Mouse (Mus musculus) heart, embryonic 15.5 days (tissue): ENCODE data around the gene Tbc1d8. TPM values are rescaled to one million over a fixed set of nuclear protein-coding genes. Genes with fewer than 3 reads are reported as not detected.

Source experiments
- ATAC-seq: fragments of 200-750 bp; cut with Nextera tagmentation; replicated peaks from 2 replicates; pipeline ENCODE4 v1.8.0; 2017; ENCODE audit warnings: low read depth, moderate TSS enrichment; ENCODE audit not compliant: insufficient number of reproducible peaks, insufficient read depth, low FRiP score
- H3K27ac ChIP-seq: fragments of 300-500 bp; sonication (generic); 2 replicates; pipeline ENCODE4 v1.5.1; 2015; ENCODE audit warnings: mild to moderate bottlenecking, inconsistent platforms
- H3K27me3 ChIP-seq: fragments of 300-500 bp; sonication (generic); 2 replicates; pipeline ENCODE4 v1.6.1; 2015; ENCODE audit warnings: inconsistent platforms
- H3K36me3 ChIP-seq: fragments of 300-500 bp; sonication (generic); 2 replicates; pipeline ENCODE4 v1.6.1; 2015; ENCODE audit warnings: mild to moderate bottlenecking, inconsistent platforms
- H3K4me1 ChIP-seq: fragments of 300-500 bp; sonication (generic); replicated peaks from 2 replicates; pipeline ENCODE4 v1.6.1; 2015; ENCODE audit warnings: inconsistent platforms
- H3K4me2 ChIP-seq: fragments of 300-500 bp; sonication (generic); 2 replicates; pipeline ENCODE4 v1.6.1; 2015; ENCODE audit warnings: inconsistent platforms, mild to moderate bottlenecking, moderate library complexity
- H3K4me3 ChIP-seq: fragments of 300-500 bp; sonication (generic); 2 replicates; pipeline ENCODE4 v1.5.1; 2015; ENCODE audit warnings: mild to moderate bottlenecking, inconsistent platforms
- H3K9ac ChIP-seq: fragments of 300-500 bp; sonication (generic); 2 replicates; pipeline ENCODE4 v1.6.1; 2015; ENCODE audit warnings: mild to moderate bottlenecking, inconsistent platforms
- H3K9me3 ChIP-seq: fragments of 300-500 bp; sonication (generic); replicated peaks from 2 replicates; pipeline ENCODE4 v1.6.1; 2016; ENCODE audit warnings: inconsistent platforms
- WGBS: fragments of 180-500 bp; shearing (Covaris S2); methylation state at CpG from one replicate; pipeline ENCODE4 v1.1.7; 2015; ENCODE audit warnings: mixed read lengths; 5-methylcytosine and 5-hydroxymethylcytosine counted together
- polyA plus RNA-seq: library from polyadenylated mRNA; unstranded; fragments of >200 nt; fragmentation: Nextera tagmentation; extraction: Ambion mirVana; gene quantifications from 2 replicates; pipeline ENCODE4 v1.2.1, GENCODE M21; 2015

The Tbc1d8 gene
- polyA plus RNA-seq, 1 experiment from 2014 or later, result 10.4 TPM

DNA sequence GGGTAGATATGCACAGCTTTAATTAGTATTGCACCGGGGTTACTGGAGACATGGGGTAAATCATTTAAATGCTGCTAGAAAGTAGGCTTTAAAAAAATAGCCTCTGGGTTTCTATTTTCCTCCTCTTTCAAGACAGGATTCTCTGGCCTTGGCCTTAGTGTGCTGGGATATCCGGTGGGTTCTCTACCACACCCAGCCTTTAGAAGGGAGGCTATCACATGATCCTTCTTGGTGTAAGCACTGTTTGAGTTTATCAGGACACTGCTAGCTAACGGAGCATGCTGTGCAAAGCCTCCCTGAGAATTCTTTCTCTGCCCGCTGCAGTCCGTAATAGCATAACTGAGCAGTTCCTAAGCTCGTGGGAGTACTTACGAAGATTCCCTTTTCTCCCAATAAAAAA, 129.1 kb downstream of the Tbc1d8 start:
- 69% methylated on average over 7 of the region's 7 CpGs for WGBS
- ATAC-seq, result no peak
- no peaks in the 10 kb centered on the region for H3K36me3 ChIP-seq
- H3K27ac ChIP-seq, result no peak overlapping the region
- H3K4me3 ChIP-seq, result no peak overlapping the region
- H3K9ac ChIP-seq, result no peak overlapping the region
- H3K4me2 ChIP-seq, result no peak overlapping the region
- H3K9me3 ChIP-seq, result no peaks in the 10 kb centered on the region; the same call in 1 of the 2 replicates
- H3K4me1 ChIP-seq, result peaks cover 6% of the 10 kb centered on the region; the same call in 1 of the 2 replicates
- H3K27me3 ChIP-seq, result no peaks in the 10 kb centered on the region

DNA sequence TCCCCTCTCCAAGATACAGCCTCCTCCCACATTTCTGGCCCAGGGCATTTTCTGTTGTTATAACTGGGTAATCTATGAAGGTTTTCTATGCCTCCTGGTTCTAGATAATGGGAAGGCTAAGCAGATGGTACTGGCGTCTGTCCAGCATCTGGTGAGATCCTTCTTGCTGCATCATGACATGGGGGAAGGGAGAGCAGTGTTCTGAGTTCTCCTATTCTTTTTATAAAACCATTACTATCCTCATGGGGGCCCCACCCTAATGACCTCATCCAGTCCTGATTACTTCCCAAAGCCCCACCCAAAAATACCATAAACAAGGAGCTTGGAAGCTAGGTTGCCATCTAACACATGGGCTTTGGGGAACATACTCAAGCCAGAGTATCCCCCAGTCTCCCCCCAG, 129.6 kb downstream of the Tbc1d8 start:
- H3K27me3 ChIP-seq, result no peaks in the 10 kb centered on the region
- 74% methylated on average over 1 of the region's 1 CpGs for WGBS

DNA sequence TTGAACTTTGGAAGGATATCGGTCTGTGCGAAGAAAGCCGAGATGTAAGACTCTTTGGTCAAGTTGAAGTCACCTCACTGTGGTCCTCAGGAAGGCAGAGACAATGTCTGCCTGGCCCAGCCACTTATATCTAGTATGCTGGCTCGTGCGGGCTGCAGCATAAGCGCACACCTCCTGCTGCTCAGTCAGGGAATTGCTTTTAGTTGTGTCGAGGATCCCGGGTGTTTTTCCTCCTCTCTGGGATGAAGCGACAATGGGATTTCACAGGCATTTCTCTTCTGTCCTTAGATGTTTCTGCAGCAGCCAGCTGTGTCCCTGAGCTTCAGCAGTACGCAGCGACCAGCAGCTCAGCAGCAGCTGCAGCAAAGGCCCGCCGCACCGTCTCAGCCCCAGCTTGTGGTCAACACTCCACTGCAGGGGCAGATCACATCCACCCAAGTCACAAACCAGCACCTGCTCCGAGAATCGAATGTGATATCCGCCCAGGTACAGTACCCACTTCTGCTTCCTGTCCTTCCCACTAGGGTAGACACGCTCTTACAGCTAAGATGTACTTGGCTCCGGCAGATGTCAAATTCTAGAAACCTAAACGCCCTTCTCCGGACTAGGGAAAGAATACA, 133.5 kb downstream of the Tbc1d8 start:
- 54% methylated on average over 21 of the region's 21 CpGs for WGBS

More for the DNA sequence above, 129.6 kb downstream of the Tbc1d8 start:
- no peak overlapping the region for H3K27ac ChIP-seq
- no peak overlapping the region for H3K4me2 ChIP-seq
- no peaks in the 10 kb centered on the region; the same call in 1 of the 2 replicates for H3K9me3 ChIP-seq
- no peak for ATAC-seq
- no peak overlapping the region for H3K9ac ChIP-seq
- no peak overlapping the region for H3K4me3 ChIP-seq
- no peaks in the 10 kb centered on the region for H3K36me3 ChIP-seq
- H3K4me1 ChIP-seq, result peaks cover 6% of the 10 kb centered on the region; the same call in 1 of the 2 replicates

DNA sequence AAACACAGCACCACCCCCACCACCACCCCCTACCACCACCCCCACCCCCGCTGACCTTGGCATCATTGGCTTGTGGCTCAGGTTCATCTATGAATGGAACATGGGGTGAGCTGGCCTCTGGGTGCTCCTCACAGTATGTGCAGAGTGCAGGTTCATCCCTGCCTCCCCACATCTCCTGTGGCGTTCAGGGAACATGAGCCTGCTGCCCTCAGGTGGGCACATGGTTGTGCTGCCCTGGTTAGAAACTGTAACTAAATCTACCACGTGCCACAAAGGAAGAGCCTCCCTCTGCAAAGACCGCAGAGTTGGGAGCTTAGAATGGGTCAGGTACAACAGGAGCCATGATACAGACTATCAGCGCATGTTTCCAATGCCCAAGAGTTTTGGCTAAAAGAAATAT, 135.3 kb downstream of the Tbc1d8 start:
- no peak overlapping the region for H3K9ac ChIP-seq
- WGBS, result 77% methylated on average over 5 of the region's 5 CpGs
- H3K4me2 ChIP-seq, result no peak overlapping the region
- H3K9me3 ChIP-seq, result no peaks in the 10 kb centered on the region
- no peak overlapping the region for H3K4me3 ChIP-seq
- ATAC-seq, result no peak
- no peak overlapping the region for H3K27ac ChIP-seq
- H3K4me1 ChIP-seq, result no peaks in the 10 kb centered on the region
- H3K27me3 ChIP-seq, result no peaks in the 10 kb centered on the region
- H3K36me3 ChIP-seq, result no peaks in the 10 kb centered on the region

More for the DNA sequence above, 133.5 kb downstream of the Tbc1d8 start:
- Histone ChIP-seq H3K36me3 (no peaks in the 10 kb centered on the region), H3K9me3 (no peaks in the 10 kb centered on the region), H3K4me2 (no peak overlapping the region), H3K4me1 (peaks cover 6% of the 10 kb centered on the region; the same call in 1 of the 2 replicates), H3K27ac (no peak overlapping the region), H3K27me3 (no peaks in the 10 kb centered on the region), H3K9ac (no peak overlapping the region), H3K4me3 (no peak overlapping the region)
- no peak for ATAC-seq

DNA sequence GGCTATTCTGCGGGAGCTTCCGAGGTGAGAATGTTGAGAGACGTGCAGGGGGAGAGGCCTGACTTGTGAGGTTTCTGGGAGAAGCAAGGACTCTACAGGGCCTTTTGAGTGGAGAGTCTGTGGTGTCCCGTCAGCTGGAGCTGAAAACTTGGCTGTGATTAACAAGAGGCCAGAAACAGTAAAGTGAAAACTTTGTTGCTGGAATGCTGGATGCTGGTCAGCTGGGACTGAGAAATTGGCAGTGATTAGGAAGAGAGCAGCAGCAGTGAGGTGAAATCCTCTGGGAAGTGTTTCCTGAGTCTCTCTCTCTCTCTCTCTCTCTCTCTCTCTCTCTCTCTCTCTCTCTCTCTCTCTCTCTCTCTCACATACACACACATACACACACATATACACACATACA, 136.7 kb downstream of the Tbc1d8 start:
- no peak overlapping the region for H3K4me3 ChIP-seq
- no peaks in the 10 kb centered on the region for H3K27me3 ChIP-seq
- H3K9me3 ChIP-seq, result no peaks in the 10 kb centered on the region
- H3K27ac ChIP-seq, result no peak overlapping the region
- H3K9ac ChIP-seq, result no peak overlapping the region
- H3K36me3 ChIP-seq, result no peaks in the 10 kb centered on the region
- no peak overlapping the region for H3K4me2 ChIP-seq
- no peaks in the 10 kb centered on the region for H3K4me1 ChIP-seq
- 72% methylated on average over 4 of the region's 4 CpGs for WGBS
- no peak for ATAC-seq

DNA sequence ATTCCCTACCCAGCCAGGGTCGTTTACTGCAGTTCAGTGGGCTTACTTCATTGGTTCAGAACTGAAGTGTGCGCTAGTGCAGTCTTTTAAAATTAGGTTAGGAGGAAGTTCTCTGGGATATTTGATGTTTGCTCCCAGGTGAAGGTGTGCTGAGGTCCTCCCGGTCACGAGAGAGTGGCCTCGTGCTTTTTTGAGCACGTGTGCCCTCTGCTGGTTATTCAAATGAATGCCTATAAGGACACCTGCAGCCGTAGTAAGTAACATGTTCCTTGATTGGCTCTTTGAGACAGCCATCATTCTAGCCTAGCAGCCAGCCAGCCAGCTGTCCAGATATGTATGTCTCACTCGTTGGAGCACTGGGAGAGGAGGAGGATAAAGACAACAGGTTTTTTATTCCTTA, 137.9 kb downstream of the Tbc1d8 start:
- Histone ChIP-seq H3K36me3 (no peaks in the 10 kb centered on the region), H3K4me3 (no peak overlapping the region), H3K4me2 (no peak overlapping the region), H3K4me1 (peaks cover 3% of the 10 kb centered on the region), H3K27ac (no peak overlapping the region), H3K9me3 (no peaks in the 10 kb centered on the region), H3K27me3 (no peaks in the 10 kb centered on the region), H3K9ac (no peak overlapping the region)
- ATAC-seq, result 0 out of 2 replicates have a peak, but pooled peaks have one; percentile 55
- 12% methylated on average over 8 of the region's 8 CpGs for WGBS

DNA sequence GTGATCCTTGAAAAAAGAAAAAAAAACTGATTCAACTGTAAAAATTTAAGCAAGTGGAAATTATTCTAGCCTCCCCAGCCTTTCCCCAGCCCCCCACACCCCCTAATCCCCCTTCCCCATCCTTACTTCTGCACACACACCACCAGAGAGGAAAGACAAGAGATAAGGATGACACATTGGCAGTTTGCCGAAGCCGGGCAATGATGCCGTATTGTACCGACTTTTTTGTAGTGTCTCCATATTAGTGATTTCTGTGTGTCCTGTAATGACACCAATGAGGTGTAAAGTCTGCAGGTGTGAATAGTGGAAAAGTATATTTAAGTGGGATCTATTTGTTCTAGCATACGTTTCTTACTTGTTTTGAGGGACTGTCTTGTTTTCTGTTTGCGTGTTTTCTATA, 138.4 kb downstream of the Tbc1d8 start:
- ATAC-seq, result no peak
- H3K27ac ChIP-seq, result no peak overlapping the region
- no peak overlapping the region for H3K4me2 ChIP-seq
- H3K4me1 ChIP-seq, result peaks cover 3% of the 10 kb centered on the region
- H3K9ac ChIP-seq, result no peak overlapping the region
- 44% methylated on average over 6 of the region's 6 CpGs for WGBS
- H3K36me3 ChIP-seq, result no peaks in the 10 kb centered on the region
- no peaks in the 10 kb centered on the region for H3K27me3 ChIP-seq
- no peak overlapping the region for H3K4me3 ChIP-seq
- H3K9me3 ChIP-seq, result no peaks in the 10 kb centered on the region

DNA sequence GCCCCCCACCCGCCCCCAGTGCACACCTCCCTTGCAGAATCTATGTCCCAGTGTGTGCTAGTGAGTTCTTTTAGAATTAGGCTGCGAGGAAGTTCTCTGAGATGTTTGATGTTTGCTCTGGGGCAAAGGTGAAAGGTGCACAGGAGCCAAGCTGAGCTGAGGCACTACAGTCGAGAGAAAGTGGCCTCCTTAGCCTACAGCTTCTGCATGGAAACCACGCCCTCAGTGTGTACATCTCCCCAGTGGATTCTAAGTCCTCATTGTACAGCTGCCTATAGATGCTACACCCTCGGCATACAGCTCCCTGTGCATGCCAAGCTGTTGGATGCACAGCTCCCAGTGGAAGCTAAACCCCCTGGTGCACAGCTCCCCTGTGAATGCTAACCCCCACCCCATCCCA, 139.1 kb downstream of the Tbc1d8 start:
- Histone ChIP-seq H3K9me3 (no peaks in the 10 kb centered on the region), H3K36me3 (no peaks in the 10 kb centered on the region), H3K9ac (no peak overlapping the region), H3K4me2 (no peak overlapping the region), H3K4me1 (peaks cover 3% of the 10 kb centered on the region), H3K27ac (no peak overlapping the region), H3K4me3 (no peak overlapping the region), H3K27me3 (no peaks in the 10 kb centered on the region)
- no peak for ATAC-seq
- 61% methylated on average over 5 of the region's 5 CpGs for WGBS

DNA sequence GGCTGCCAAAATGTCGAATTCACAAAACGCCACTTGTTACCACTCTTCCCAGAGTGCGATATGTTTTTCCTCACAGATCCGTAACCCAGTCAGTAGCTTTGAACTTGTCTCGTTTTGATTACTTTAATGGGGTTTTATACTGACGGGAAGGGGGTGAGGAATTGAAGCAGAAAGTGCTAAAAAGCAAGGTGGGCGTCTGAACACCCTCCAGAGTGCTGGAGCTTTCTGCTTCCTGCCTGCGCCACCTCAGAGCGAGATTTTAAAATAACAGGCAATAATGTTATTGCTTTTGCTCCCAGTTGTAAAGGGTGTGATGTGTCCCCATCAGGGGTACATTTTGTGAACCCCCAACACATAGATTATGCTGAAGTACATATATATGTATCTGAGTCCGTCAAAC, 139.7 kb downstream of the Tbc1d8 start:
- Histone ChIP-seq H3K9me3 (no peaks in the 10 kb centered on the region), H3K27ac (no peak overlapping the region), H3K27me3 (no peaks in the 10 kb centered on the region), H3K9ac (no peak overlapping the region), H3K36me3 (no peaks in the 10 kb centered on the region), H3K4me3 (no peak overlapping the region), H3K4me1 (peaks cover 3% of the 10 kb centered on the region), H3K4me2 (no peak overlapping the region)
- no peak for ATAC-seq
- 76% methylated on average over 10 of the region's 10 CpGs for WGBS

DNA sequence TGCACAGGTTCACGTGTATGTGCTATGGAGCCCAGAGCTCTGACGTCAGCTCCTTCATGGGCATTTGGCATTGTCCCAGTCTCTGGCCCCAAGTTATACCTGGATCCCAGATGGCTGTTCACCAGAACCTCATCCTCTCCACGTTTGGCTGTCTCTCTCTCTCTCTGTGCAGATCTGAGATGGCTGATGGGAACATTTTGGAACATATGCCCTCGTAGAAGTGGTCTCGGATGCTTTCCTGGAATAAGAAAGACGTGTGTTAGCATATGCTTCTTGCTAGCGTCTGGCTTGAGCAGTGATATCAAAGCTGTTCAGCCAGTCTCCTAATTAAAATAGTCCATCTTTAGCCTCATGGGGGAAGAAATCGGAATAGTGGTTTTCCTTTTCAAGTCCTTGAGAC, 141.8 kb downstream of the Tbc1d8 start:
- no peak overlapping the region for H3K4me3 ChIP-seq
- ATAC-seq, result no peak
- peaks cover 12% of the 10 kb centered on the region for H3K4me1 ChIP-seq
- no peak overlapping the region for H3K4me2 ChIP-seq
- H3K27me3 ChIP-seq, result no peaks in the 10 kb centered on the region
- no peaks in the 10 kb centered on the region for H3K36me3 ChIP-seq
- no peaks in the 10 kb centered on the region for H3K9me3 ChIP-seq
- no peak overlapping the region for H3K27ac ChIP-seq
- H3K9ac ChIP-seq, result no peak overlapping the region
- 82% methylated on average over 8 of the region's 8 CpGs for WGBS

DNA sequence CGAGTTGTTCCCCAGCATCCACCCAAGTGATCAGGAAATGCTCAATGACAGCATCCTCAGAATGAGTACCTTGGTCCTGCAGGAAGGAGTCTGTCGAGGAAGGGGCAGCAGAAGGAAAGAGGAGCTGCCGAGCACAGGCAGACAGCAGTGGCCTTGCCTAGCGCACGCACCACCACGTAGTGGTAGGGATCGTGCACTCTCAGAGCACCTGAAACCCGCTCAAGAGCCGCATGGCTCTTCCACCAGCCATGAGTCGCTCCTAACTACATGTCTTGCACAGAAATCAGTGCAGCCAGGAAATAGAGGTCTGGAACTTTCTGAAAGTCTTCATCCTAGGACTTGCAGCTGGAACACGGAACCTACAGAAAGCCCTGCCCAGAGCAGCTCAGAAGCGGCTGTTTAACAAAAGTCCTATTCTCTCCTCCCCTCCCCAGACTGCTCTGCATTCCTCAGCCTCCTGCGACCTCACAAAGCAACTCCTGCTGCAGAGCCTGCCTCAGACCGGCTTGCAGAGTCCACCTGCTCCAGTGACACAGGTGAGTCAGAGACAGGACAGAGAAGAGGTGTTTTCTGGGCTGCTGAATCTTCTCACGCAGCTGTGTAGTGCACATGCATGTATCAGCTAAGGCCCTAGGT, 142.9 kb downstream of the Tbc1d8 start:
- H3K36me3 ChIP-seq, result no peaks in the 10 kb centered on the region
- WGBS, result 31% methylated on average over 15 of the region's 15 CpGs
- H3K4me1 ChIP-seq, result peaks cover 21% of the 10 kb centered on the region
- H3K27me3 ChIP-seq, result no peaks in the 10 kb centered on the region
- H3K4me2 ChIP-seq, result no peak overlapping the region
- H3K27ac ChIP-seq, result no peak overlapping the region
- no peak for ATAC-seq
- H3K4me3 ChIP-seq, result no peak overlapping the region
- H3K9ac ChIP-seq, result no peak overlapping the region
- H3K9me3 ChIP-seq, result no peaks in the 10 kb centered on the region

DNA sequence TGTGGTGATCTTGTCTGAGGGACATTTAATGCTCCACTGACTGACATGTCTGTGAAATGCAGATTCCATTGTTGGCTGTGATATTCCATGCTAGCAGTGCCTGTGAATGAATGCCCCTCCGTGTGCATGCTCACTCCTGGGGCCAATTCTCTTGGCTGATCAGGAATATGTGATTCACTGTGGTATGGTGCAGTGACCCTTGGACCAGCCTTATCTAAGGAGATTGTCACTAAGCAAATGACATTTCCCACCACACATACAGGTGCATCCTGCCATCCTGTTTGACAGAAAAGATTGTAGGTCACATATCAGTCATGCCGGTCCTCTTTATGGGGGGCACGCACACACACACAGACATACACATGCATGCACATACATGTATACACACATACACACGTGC, 146.1 kb downstream of the Tbc1d8 start:
- no peak for ATAC-seq
- Histone ChIP-seq H3K36me3 (no peaks in the 10 kb centered on the region), H3K9ac (no peak overlapping the region), H3K9me3 (no peaks in the 10 kb centered on the region), H3K27me3 (no peaks in the 10 kb centered on the region), H3K4me3 (no peak overlapping the region), H3K4me1 (peaks cover 37% of the 10 kb centered on the region), H3K27ac (no peak overlapping the region), H3K4me2 (no peak overlapping the region)
- WGBS, result 72% methylated on average over 4 of the region's 4 CpGs
